Mouse (Mus musculus): Measurements from ENCODE around the gene Rora. TPM values are rescaled to one million over a fixed set of nuclear protein-coding genes. Genes with fewer than 3 reads are reported as not detected.

The Rora gene
- polyA plus RNA-seq, 1 experiment, result 24.1 TPM

DNA sequence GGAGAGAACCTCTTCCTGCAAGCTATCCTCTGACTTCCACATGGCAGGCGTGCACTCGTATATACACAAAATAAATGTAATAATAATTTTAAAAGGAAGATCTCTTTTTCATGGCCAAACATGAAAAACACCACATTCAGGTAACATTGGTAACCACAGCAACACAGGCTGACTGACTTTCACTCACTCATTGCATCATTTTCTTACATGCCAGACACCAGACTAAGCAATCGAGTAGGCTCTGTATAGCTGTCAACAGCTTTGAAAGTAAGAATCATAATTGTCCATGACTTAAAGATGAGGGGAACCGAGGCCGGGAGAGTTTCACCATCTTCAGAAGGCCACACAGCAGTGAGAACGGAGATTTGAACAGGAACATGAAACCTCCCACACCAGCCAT, 665.8 kb downstream of the Rora start:
- H3K36me3 ChIP-seq (ENCODE audit: control insufficient read depth, insufficient read depth, low read length), result no peaks in the 10 kb centered on the region
- H3K4me3 ChIP-seq (ENCODE audit: control insufficient read depth, low read depth, low read length), result no peak overlapping the region
- no peaks in the 10 kb centered on the region for H3K4me1 ChIP-seq (ENCODE audit: control insufficient read depth, insufficient read depth, low read length)
- no peak for TF ChIP-seq POLR2A (IDR thresholded peaks at IDR 0.05; ENCODE audit: control insufficient read depth, low read depth, low read length)
- no peak for TF ChIP-seq CTCF (IDR thresholded peaks at IDR 0.05; ENCODE audit: control insufficient read depth, insufficient read depth, insufficient replicate concordance, low read depth, low read length)
- no peaks in the 10 kb centered on the region for H3K27me3 ChIP-seq (ENCODE audit: control insufficient read depth, insufficient read depth, low read length)
- no peak overlapping the region for H3K27ac ChIP-seq (ENCODE audit: control insufficient read depth, insufficient read depth, low read depth, low read length)

DNA sequence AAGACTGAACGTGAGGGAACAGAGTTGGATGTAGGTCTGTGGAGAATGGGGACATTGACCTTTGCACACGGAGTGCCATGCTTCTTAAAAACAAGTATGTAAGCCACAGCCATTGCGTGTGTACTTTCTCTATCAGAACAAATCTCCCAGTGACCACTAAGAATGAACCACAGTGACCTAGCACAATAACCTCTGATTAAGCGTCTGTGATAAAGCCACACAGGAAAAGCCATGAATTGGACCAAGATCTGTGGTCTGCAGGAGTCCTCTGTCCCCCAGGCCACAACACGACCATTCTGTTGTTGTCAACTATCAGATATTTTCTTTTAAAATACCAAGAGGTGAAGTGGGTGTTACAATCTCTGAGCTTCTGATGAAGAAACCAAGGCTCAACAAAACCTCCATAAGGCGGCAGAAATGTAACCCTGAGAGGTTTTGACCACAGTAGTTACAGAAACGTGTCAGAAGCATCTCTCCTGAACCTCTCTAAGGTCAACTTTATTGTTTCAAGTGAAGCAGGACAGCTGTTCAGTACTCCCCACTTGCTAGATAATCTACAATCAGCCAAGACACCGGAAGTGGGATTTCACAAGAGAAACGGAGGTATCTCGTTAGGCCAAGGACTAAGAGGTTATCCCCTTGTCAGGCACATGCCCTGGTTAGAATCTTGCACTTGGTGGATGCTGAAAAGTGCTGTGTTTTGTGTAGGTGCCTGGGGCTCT, 666.5 kb downstream of the Rora start:
- Histone ChIP-seq H3K4me1 (ENCODE audit: control insufficient read depth, insufficient read depth, low read length) (no peaks in the 10 kb centered on the region), H3K27me3 (ENCODE audit: control insufficient read depth, insufficient read depth, low read length) (no peaks in the 10 kb centered on the region), H3K4me3 (ENCODE audit: control insufficient read depth, low read depth, low read length) (no peak overlapping the region), H3K27ac (ENCODE audit: control insufficient read depth, insufficient read depth, low read depth, low read length) (no peak overlapping the region), H3K36me3 (ENCODE audit: control insufficient read depth, insufficient read depth, low read length) (no peaks in the 10 kb centered on the region)
- TF ChIP-seq CTCF (IDR thresholded peaks at IDR 0.05; ENCODE audit: control insufficient read depth, insufficient read depth, insufficient replicate concordance, low read depth, low read length) (no peak), POLR2A (IDR thresholded peaks at IDR 0.05; ENCODE audit: control insufficient read depth, low read depth, low read length) (no peak)

DNA sequence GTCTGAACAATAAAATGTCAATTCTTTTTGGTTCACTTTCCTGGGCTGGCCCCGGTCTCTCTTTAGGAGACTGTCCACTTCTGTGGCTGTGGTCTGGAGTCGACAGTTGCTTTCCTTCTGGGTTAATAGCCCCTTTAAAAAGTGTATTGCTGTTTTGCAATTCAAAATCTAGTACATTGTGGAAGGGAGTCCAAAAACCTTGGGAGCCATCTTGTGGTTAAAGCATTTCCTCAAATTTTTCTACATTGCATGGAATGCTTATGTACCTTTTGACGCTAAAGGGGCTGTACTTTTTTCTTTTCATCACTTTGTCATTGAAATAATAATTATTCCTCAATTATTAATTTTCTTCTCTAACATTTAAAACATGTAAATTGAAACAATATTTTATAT, 667.0 kb downstream of the Rora start:
- TF ChIP-seq CTCF (IDR thresholded peaks at IDR 0.05; ENCODE audit: control insufficient read depth, insufficient read depth, insufficient replicate concordance, low read depth, low read length), result no peak
- TF ChIP-seq POLR2A (IDR thresholded peaks at IDR 0.05; ENCODE audit: control insufficient read depth, low read depth, low read length), result no peak
- Histone ChIP-seq H3K27me3 (ENCODE audit: control insufficient read depth, insufficient read depth, low read length) (no peaks in the 10 kb centered on the region), H3K36me3 (ENCODE audit: control insufficient read depth, insufficient read depth, low read length) (no peaks in the 10 kb centered on the region), H3K27ac (ENCODE audit: control insufficient read depth, insufficient read depth, low read depth, low read length) (no peak overlapping the region), H3K4me1 (ENCODE audit: control insufficient read depth, insufficient read depth, low read length) (no peaks in the 10 kb centered on the region), H3K4me3 (ENCODE audit: control insufficient read depth, low read depth, low read length) (no peak overlapping the region)

DNA sequence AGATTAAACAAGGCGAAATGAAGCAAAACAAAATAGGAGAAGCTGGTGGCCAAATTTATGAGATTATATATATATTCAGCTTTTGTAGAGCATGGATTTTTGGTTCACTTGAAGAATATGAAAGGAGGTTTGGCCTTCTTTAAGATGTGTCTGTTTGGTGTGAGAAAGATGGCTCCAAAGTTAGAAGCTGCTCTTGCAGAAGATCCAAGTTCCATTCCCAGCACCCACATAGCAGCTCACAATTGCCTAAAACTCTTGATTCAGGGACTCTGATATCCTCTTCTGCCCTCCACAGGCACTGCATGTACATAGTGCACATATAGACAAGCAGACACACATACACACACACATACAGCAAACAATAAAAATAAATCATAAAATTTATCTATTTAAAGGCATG, 668.4 kb downstream of the Rora start:
- no peaks in the 10 kb centered on the region for H3K36me3 ChIP-seq (ENCODE audit: control insufficient read depth, insufficient read depth, low read length)
- H3K27me3 ChIP-seq (ENCODE audit: control insufficient read depth, insufficient read depth, low read length), result no peaks in the 10 kb centered on the region
- no peaks in the 10 kb centered on the region for H3K4me1 ChIP-seq (ENCODE audit: control insufficient read depth, insufficient read depth, low read length)
- H3K4me3 ChIP-seq (ENCODE audit: control insufficient read depth, low read depth, low read length), result no peak overlapping the region
- no peak for TF ChIP-seq CTCF (IDR thresholded peaks at IDR 0.05; ENCODE audit: control insufficient read depth, insufficient read depth, insufficient replicate concordance, low read depth, low read length)
- TF ChIP-seq POLR2A (IDR thresholded peaks at IDR 0.05; ENCODE audit: control insufficient read depth, low read depth, low read length), result no peak
- no peak overlapping the region for H3K27ac ChIP-seq (ENCODE audit: control insufficient read depth, insufficient read depth, low read depth, low read length)

DNA sequence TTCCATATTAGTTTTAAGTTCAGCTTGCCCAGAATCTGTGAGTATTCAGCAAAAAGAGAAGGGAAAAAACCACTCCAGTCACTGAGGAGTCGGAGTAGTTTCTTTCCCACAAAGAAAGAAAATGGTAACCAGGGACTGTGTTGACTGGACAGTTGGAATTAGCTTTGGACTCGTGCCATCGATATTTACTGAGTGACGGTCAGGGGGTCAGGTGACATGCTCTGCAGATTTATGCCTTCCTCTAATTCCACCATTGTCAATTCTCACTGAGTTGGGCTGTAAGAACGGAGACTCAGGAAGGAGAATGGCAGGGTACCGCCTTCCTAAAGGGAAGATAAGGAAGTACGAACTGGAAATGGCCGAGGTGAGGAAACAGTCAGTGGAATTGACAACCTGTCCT, 670.2 kb downstream of the Rora start:
- Histone ChIP-seq H3K36me3 (ENCODE audit: control insufficient read depth, insufficient read depth, low read length) (no peaks in the 10 kb centered on the region), H3K4me1 (ENCODE audit: control insufficient read depth, insufficient read depth, low read length) (no peaks in the 10 kb centered on the region), H3K4me3 (ENCODE audit: control insufficient read depth, low read depth, low read length) (no peak overlapping the region), H3K27me3 (ENCODE audit: control insufficient read depth, insufficient read depth, low read length) (no peaks in the 10 kb centered on the region), H3K27ac (ENCODE audit: control insufficient read depth, insufficient read depth, low read depth, low read length) (no peak overlapping the region)
- TF ChIP-seq POLR2A (IDR thresholded peaks at IDR 0.05; ENCODE audit: control insufficient read depth, low read depth, low read length) (no peak), CTCF (IDR thresholded peaks at IDR 0.05; ENCODE audit: control insufficient read depth, insufficient read depth, insufficient replicate concordance, low read depth, low read length) (no peak)

DNA sequence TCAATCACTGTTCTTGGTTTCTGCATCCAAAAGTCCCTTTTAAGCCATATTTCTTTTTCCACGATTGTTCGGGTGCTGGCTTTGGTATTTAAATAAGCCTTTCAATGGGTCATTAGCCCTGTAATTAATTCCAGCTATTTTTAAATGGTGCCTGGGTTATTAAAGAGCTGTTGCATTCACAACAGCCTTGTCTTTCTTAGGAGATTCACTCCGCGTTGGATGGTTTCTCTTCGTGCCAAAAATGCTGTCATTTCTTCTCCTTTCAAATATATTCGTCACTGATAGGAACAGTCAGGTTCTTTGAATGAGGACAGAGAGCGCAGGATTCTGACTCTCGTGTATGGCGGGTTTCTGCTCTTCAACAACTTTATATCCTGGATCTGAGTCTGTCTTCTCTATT, 673.5 kb downstream of the Rora start:
- Histone ChIP-seq H3K27me3 (ENCODE audit: control insufficient read depth, insufficient read depth, low read length) (no peaks in the 10 kb centered on the region), H3K4me1 (ENCODE audit: control insufficient read depth, insufficient read depth, low read length) (no peaks in the 10 kb centered on the region), H3K36me3 (ENCODE audit: control insufficient read depth, insufficient read depth, low read length) (no peaks in the 10 kb centered on the region), H3K4me3 (ENCODE audit: control insufficient read depth, low read depth, low read length) (no peak overlapping the region), H3K27ac (ENCODE audit: control insufficient read depth, insufficient read depth, low read depth, low read length) (no peak overlapping the region)
- TF ChIP-seq POLR2A (IDR thresholded peaks at IDR 0.05; ENCODE audit: control insufficient read depth, low read depth, low read length) (no peak), CTCF (IDR thresholded peaks at IDR 0.05; ENCODE audit: control insufficient read depth, insufficient read depth, insufficient replicate concordance, low read depth, low read length) (no peak)

DNA sequence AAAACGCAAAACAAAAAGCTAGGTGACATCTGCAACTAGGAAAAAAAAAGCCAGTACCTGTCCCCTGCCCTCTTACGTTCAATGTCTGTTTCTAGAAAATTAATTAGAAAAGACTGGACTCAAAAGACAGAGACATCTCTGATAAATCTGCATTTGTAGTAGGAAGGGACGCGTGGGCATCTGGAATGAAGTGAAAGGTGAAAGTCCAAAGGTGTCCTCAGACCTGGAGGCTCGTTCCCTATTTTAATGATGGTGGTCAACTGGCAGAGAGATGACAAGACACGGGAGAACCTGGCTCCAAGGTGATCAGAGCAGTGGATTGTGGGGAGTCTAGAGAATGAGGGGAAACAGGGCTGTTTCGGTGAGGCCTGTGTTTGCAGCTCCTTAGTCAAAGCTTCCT, 674.0 kb downstream of the Rora start:
- Histone ChIP-seq H3K27me3 (ENCODE audit: control insufficient read depth, insufficient read depth, low read length) (no peaks in the 10 kb centered on the region), H3K36me3 (ENCODE audit: control insufficient read depth, insufficient read depth, low read length) (no peaks in the 10 kb centered on the region), H3K4me1 (ENCODE audit: control insufficient read depth, insufficient read depth, low read length) (no peaks in the 10 kb centered on the region), H3K27ac (ENCODE audit: control insufficient read depth, insufficient read depth, low read depth, low read length) (no peak overlapping the region), H3K4me3 (ENCODE audit: control insufficient read depth, low read depth, low read length) (no peak overlapping the region)
- TF ChIP-seq POLR2A (IDR thresholded peaks at IDR 0.05; ENCODE audit: control insufficient read depth, low read depth, low read length) (no peak), CTCF (IDR thresholded peaks at IDR 0.05; ENCODE audit: control insufficient read depth, insufficient read depth, insufficient replicate concordance, low read depth, low read length) (no peak)
